Mouse (Mus musculus) heart, adult 18-20 months (tissue): Measurements from ENCODE around the gene Metap2. TPM values are rescaled to one million over a fixed set of nuclear protein-coding genes. Genes with fewer than 3 reads are reported as not detected.
A peak's percentile ranks its signal among the peaks of the same experiment; 100 is the strongest.
"Not testable (repeated sequence)": the region's sequence is repeated elsewhere in the genome, so short reads cannot be mapped to it uniquely, and the experiment has no call there.

Source experiments
- DNase-seq, 2 experiments: peaks; one replicate each; pipeline ENCODE4 v3.0.0; 2021 to 2022; ENCODE audit warnings: mixed read lengths in 1 of 2
- total RNA-seq, 2 experiments: library from RNA; stranded (reverse); gene quantifications; 2 replicates each; pipeline ENCODE4 v1.2.3; 2021

Gene Metap2
- total RNA-seq, 2 experiments from 2014 or later = 112 to 116 TPM

DNA sequence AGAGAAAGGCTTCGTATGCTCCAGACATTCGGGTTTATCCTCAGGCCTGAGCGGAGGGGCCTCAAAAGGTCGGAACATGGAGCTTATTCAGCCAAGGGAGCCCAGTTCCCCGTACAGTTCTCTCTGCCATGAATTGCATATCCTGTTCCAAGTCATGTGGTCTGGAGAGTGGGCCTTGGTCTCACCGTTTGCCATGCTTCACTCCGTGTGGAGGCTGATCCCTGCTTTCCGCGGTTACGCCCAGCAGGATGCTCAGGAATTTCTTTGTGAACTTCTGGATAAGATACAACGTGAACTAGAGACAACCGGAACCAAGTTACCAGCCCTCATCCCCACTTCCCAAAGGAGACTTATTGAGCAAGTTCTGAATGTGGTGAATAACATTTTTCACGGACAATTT is 50.2 kb downstream of the Metap2 start:
- DNase-seq = no peak

- not testable (repeated sequence) for DNase-seq
Observed at GRCm38 (mm10) chr10:93835115-93835514, 61.8 kb downstream of the Metap2 start.

DNA sequence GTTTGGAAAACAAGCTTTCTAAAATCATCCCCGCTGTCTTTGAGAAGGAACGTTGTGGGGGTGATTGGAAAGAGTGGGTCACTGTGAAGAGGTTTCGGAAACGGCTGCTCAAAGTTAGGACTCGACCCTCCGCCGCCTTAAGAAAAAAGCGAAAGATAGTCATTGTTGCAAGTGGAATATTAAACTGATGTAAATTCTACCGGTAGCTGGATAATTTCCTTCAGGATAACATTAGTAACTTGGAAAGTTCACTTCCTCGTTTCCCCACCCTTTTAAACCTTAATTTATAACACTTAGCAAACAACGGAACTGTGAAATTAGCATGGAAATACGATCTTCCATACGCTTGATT is 62.5 kb downstream of the Metap2 start:
- no peak for DNase-seq

GRCm38 (mm10) chr10:93833699-93834393 is 63.0 kb downstream of the Metap2 start:
- peak; percentile 22 to 51 for DNase-seq

- DNase-seq = no peak
Observed at GRCm38 (mm10) chr10:93833370-93833698, 63.6 kb downstream of the Metap2 start.

- no peak for DNase-seq
Observed at GRCm38 (mm10) chr10:93832811-93833210, 64.1 kb downstream of the Metap2 start.

GRCm38 (mm10) chr10:93831730-93832574 is 64.9 kb downstream of the Metap2 start:
- DNase-seq = no peak

- DNase-seq = no peak
Observed at GRCm38 (mm10) chr10:93830931-93831729, 65.8 kb downstream of the Metap2 start, which contains the start of gene Usp44. Usp44 (plus strand) TSS chr10:93831555.

- no peak for DNase-seq
Observed at GRCm38 (mm10) chr10:93829898-93830831, 66.7 kb downstream of the Metap2 start.

DNA sequence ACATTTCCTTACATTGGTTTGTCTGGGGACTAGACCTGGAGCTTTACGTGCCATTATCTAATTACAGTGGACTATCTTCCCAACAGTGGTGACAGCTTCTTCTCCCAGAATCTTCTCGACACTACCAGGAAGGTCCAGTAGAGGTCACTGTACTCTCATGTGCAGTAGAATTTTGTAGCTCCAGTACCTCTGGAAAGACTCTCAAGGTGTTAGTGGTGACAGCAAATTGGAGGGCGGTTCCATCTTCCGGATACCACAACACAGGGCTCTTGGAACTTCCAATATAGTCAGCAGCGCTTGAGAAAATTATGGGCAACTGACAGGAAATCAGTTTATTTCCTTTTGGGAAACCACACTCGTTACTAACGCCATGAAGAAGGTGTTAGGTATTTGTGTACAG is 78.2 kb downstream of the Metap2 start:
- peak; percentile 49 to 85 for DNase-seq

DNA sequence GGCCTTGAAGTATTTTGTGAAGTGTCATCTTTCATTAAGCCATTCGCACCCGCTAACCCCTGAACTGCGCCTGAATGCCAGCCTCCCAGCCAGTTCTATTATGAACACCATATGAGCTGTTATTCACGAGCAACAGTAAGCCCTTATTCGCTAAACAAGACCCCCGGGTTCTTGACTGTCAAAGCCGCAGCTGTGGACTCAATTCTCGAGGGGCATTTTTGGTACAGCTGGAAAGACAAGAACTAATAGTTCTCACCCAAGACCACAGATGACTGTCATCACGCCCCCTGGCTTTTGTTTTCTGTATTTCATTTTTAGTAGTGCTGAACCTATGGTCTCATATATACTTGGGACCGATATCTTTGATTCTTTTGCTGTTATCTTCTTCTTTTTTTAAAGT is 83.1 kb downstream of the Metap2 start:
- DNase-seq = peak in 1 of 2 experiments; percentile 18

GRCm38 (mm10) chr10:93812774-93813415 is 84.0 kb downstream of the Metap2 start:
- DNase-seq = peak; percentile 66 to 91

GRCm38 (mm10) chr10:93812098-93812497 is 84.8 kb downstream of the Metap2 start:
- no peak for DNase-seq

- no peak for DNase-seq
Observed at GRCm38 (mm10) chr10:93810590-93811185, 86.2 kb downstream of the Metap2 start.

- DNase-seq = not testable (repeated sequence)
Observed at GRCm38 (mm10) chr10:93809438-93809837, 87.5 kb downstream of the Metap2 start.

Other genes starting within 250 kb of the Metap2 start
- not detected for gene Usp44, start 65.5 kb downstream of the Metap2 start, total RNA-seq
- gene Vezt, start 138.7 kb upstream of the Metap2 start, total RNA-seq = 10 to 100 TPM; 36.9 to 37.7 TPM
- gene Fgd6, start 138.9 kb upstream of the Metap2 start, total RNA-seq = 1 to 10 TPM; 5.1 to 5.6 TPM